Mouse (Mus musculus) lung, postnatal 25 days (tissue): Measurements from ENCODE around the gene Rtbdn.

ENCODE experiments used
- DNase-seq: peaks from one replicate; pipeline ENCODE4 v3.0.0; 2022; ENCODE audit warnings: low spot score

Rtbdn gene

GRCm38 (mm10) chr8:84959811-84960210 lies 13.0 kb downstream of the Rtbdn start:
- DNase-seq = no peak

DNA sequence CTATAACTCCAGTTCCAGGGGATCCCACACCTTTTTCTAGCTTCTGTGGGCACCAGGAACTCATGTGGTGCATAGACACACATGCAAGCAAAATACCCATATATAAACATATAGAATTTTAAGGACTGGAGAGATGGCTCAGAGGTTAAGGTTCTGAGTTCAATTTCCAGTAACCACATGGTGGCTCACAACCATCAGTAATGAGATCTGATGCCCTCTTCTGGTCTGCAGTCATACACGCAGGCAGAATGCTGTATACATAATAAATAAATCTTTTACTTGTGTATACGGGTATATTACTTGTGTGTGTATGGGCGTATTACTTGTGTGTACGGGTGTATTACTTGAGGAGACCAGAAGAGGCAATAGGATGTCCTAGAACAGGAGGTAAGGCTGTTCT lies 17.2 kb downstream of the Rtbdn start:
- DNase-seq = no peak

GRCm38 (mm10) chr8:84965731-84966291 lies 19.0 kb downstream of the Rtbdn start:
- DNase-seq = peak; percentile 96

- no peak for DNase-seq
Observed at GRCm38 (mm10) chr8:84966603-84967002, 19.8 kb downstream of the Rtbdn start.

- DNase-seq = no peak
Observed at GRCm38 (mm10) chr8:84967532-84968304, 20.9 kb downstream of the Rtbdn start.

- no peak for DNase-seq
Observed at GRCm38 (mm10) chr8:84968650-84969049, 21.9 kb downstream of the Rtbdn start.

- peak; percentile 67 for DNase-seq
Observed at GRCm38 (mm10) chr8:84969241-84970134, 22.7 kb downstream of the Rtbdn start, which contains the start of the genes Gm49661, Prdx2 and Rnaseh2a. Gene Gm49661, minus strand, starts transcription at chr8:84969433. Gene Prdx2, plus strand, starts transcription at chr8:84969587. Gene Rnaseh2a, minus strand, starts transcription at chr8:84969767.

DNA sequence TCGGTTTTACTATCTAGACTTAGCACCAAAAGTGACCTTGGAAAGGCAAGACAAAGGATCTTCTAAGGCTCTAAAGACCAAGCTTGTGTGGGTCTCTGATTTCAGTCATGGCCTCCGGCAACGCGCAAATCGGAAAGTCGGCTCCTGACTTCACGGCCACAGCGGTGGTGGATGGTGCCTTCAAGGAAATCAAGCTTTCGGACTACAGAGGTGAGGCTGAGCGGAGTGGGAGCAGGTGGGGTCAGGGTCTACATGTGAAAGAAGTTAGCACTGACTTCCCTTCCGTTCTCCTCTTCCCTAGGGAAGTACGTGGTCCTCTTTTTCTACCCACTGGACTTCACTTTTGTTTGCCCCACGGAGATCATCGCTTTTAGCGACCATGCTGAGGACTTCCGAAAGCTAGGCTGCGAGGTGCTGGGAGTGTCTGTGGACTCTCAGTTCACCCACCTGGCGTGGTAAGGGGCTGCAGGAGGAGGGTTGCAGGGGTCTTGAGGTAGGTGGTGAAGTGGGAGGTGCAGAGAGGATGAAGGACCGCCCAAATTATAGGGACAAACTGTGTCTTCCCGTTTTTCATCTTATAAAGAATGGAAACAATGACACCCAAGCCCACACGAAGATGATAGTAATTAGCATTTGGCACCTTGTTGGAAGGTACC lies 23.5 kb downstream of the Rtbdn start:
- no peak for DNase-seq

DNA sequence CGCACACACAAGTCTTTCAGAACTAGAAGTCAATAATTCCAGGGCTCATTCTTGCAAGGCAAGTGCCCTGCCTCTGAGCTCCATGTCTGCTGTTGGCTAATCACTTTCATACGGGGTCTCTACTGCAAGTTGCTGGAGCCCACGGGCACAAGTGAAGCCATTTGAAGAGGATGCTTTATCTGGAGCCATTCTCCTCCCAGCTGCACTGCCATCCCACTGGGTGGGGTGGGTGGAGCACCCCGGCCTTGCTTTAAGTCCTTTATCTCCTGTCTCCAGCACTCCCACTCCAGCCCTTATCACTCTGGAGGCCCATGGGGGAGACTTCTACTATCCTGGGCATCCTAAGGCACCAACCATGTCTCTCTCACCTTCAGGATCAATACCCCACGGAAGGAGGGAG lies 24.1 kb downstream of the Rtbdn start:
- DNase-seq = no peak

- DNase-seq = no peak
Observed at GRCm38 (mm10) chr8:84973079-84973478, 26.3 kb downstream of the Rtbdn start.

DNA sequence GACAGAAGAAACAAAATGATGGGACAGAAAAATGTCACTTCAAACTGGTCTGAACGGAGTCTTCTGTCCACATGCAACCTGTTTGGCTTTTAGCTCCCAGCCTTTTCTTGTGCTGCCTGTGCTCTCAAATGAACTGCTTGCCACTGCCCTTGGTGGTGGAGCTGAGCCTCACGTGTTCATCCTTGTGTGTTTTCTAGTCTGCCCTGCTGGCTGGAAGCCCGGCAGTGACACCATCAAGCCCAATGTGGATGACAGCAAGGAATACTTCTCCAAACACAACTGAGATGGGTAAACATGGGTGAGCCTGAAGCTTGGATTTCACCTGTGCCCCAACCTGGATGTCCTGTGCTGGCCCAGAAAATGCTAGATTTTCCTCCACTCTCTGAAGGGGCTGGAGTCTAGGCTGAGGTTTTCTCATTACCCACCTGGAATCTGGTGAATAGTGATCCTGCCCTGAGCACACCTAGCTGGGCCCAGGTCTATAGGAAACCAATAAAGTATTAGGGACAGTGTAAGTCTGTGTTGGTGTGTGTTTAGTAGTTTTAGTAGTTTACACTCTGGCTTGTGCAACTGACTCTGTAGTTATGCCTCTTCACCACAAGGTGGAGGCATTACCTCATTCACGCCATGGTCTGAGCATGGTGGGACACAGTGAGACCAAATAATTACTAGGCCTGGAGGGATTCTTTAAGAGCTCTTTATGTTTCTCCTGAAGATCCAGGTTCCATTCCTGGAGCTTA lies 27.2 kb downstream of the Rtbdn start:
- DNase-seq = peak; percentile 77

DNA sequence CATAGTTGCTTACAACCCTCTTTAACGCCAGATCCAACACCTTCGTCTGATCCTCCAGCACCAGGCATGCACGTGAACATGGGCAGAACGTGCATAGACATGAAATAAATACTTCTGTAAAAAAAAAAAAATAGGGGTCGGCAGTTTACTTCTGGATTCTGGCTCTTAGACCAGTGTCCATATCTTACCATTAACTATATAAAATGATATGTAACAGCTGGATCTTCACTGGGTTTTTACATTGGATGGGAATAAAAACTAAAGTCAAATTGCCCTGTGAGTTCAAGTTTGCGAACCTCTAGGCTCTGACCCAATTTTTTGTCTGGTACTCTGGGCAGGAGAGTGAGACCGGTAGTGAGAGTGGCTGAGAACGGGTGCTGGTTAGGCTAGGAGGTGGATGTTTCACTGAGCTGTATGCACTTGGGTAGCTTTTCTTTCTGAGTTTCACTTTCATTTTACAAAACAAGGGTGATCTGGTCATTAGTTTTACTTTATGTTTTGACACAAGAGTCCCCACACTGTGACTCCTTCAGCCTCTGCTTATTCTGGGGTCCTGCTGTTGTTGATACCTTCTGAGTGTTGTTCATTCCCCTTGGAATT lies 27.9 kb downstream of the Rtbdn start:
- no peak for DNase-seq

- DNase-seq = peak; percentile 83
Observed at GRCm38 (mm10) chr8:84975434-84975833, 28.6 kb downstream of the Rtbdn start.

- DNase-seq = peak; percentile 97
Observed at GRCm38 (mm10) chr8:84976031-84976762, 29.4 kb downstream of the Rtbdn start.

DNA sequence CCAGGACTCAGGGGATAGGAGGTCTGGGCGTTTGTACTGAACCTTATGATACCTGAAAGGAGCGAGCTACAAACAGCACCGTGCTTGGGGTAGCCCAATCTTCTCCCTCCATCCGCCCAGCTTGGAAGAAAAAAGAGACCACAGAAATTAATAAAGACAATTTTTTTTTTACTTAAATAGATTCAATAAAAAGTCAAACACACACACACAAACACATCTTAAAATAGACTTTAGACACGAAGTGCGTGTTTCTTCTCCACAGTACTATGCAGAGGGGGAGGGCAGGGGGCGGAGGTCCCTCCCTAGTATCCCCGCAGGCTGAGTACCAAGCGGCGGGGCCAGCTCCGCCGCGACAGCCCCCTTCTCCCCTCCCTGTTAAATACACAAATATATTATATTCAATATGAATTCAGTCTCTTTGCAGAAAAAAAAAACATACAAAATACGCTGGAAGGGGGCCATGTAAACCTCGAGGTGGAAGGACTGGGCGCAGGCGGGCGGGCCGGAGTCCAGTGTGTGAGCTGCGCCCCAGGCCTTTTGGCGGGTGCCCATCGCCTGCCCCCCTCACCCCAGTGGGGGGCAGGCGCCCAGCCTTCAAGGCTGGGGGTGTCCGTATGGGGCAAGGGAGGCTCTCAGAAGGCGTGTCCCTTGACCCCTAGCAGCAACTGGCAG lies 30.1 kb downstream of the Rtbdn start:
- no peak for DNase-seq

DNA sequence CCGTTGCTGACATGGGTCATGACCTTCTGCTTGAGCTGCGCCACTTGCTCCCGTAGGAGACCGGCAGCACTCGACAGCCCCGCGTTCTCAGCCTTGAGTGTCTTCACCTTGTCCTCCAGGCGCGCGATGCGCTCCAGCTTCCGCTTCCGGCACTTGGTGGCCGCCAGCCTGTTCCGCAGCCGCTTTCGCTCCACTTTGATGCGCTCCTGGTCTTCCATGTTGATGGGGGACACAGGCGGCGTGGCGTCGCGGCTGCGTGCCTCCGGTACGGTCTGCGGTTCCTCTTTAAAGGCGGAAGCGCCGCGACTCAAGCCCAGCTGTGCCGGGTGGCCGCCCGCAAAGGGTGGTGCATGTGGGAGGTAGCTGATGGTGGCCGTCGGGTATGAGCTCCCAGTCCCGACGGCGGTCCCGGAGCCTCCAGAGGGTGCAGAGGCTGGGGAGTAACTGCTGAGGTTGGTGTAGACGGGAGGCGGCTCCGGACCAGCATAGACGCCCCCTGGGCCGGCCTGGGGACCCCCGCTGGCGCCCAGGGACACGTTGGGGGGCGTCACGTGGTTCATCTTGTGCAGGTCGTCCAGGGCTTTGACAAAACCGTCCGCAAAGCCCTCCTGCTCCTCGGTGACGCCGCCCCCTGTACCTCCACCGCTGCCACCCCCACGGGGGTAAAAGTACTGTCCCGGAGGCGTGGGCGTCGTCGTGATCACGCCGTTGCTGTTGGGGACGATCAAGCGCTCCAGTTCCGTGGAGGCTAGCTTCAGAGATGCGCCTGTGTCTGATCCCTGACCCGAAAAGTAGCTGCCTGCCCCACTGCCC lies 30.9 kb downstream of the Rtbdn start:
- DNase-seq = peak; percentile 76

- peak; percentile 98 for DNase-seq
Observed at GRCm38 (mm10) chr8:84978248-84978940, 31.6 kb downstream of the Rtbdn start, which contains the start of gene Junb. Gene Junb, minus strand, starts transcription at chr8:84978718.
